Mouse (Mus musculus) kidney, postnatal 0 days (tissue): ENCODE results near the gene Kifc1. TPM values are rescaled to one million over a fixed set of nuclear protein-coding genes. Genes with fewer than 3 reads are reported as not detected.
A peak's percentile ranks its signal among the peaks of the same experiment; 100 is the strongest.
"Not testable (repeated sequence)": the region's sequence is repeated elsewhere in the genome, so short reads cannot be mapped to it uniquely, and the experiment has no call there.

Experiments used
- ATAC-seq: fragments of 200-750 bp; cut with Nextera tagmentation; replicated peaks from 2 replicates; pipeline ENCODE4 v1.8.0; 2017; ENCODE audit warnings: low read depth, moderate number of reproducible peaks, moderate TSS enrichment, moderate library complexity; ENCODE audit not compliant: low FRiP score
- DNase-seq: peaks from one replicate; pipeline ENCODE4 v3.0.0-alpha.2; 2016; ENCODE audit warnings: low spot score
- H3K27ac ChIP-seq: fragments of 300-500 bp; sonication (generic); 2 replicates; pipeline ENCODE4 v1.5.1; 2014; ENCODE audit warnings: mild to moderate bottlenecking
- H3K27me3 ChIP-seq: fragments of 300-500 bp; sonication (generic); 2 replicates; pipeline ENCODE4 v1.6.1; 2014; ENCODE audit warnings: low read length, mixed read lengths; ENCODE audit not compliant: insufficient read depth
- H3K36me3 ChIP-seq: fragments of 300-500 bp; sonication (generic); 2 replicates; pipeline ENCODE4 v1.6.1; 2014; ENCODE audit warnings: low read length, mixed read lengths; ENCODE audit not compliant: insufficient read depth
- H3K4me1 ChIP-seq: fragments of 300-500 bp; sonication (generic); replicated peaks from 2 replicates; pipeline ENCODE4 v1.6.1; 2014; ENCODE audit warnings: antibody characterized with exemption, low read length, mixed read lengths; ENCODE audit not compliant: insufficient read depth
- H3K4me2 ChIP-seq: fragments of 300-500 bp; sonication (generic); 2 replicates; pipeline ENCODE4 v1.6.1; 2014; ENCODE audit warnings: mild to moderate bottlenecking, low read length, moderate library complexity, mixed read lengths
- H3K4me3 ChIP-seq: fragments of 300-500 bp; sonication (generic); replicated peaks from 2 replicates; pipeline ENCODE4 v1.5.1; 2014; ENCODE audit warnings: low read depth, low read length
- H3K9ac ChIP-seq: fragments of 300-500 bp; sonication (generic); 2 replicates; pipeline ENCODE4 v1.6.1; 2014; ENCODE audit warnings: low read depth, low read length
- H3K9me3 ChIP-seq: fragments of 300-500 bp; sonication (generic); replicated peaks from 2 replicates; pipeline ENCODE4 v1.6.1; 2016; ENCODE audit warnings: low read length, inconsistent platforms, mixed read lengths
- CTCF ChIP-seq: IDR thresholded peaks from 2 replicates; pipeline ENCODE4 v1.5.1; 2016; ENCODE audit warnings: antibody characterized with exemption, low read depth, mild to moderate bottlenecking, moderate library complexity
- WGBS: fragments of 180-500 bp; shearing (Covaris S2); extraction: QIAGEN DNeasy Blood & Tissue Kit; methylation state at CpG from one replicate; pipeline ENCODE4 v1.1.7; 2014; 5-methylcytosine and 5-hydroxymethylcytosine counted together
- polyA plus RNA-seq: library from polyadenylated mRNA; unstranded; fragments of >200 nt; fragmentation: Nextera tagmentation; extraction: Ambion mirVana; gene quantifications from 2 replicates; pipeline ENCODE4 v1.2.1, GENCODE M21; 2015

Gene Kifc1
- polyA plus RNA-seq, 1 experiment from 2014 or later = 3.4 TPM

DNA sequence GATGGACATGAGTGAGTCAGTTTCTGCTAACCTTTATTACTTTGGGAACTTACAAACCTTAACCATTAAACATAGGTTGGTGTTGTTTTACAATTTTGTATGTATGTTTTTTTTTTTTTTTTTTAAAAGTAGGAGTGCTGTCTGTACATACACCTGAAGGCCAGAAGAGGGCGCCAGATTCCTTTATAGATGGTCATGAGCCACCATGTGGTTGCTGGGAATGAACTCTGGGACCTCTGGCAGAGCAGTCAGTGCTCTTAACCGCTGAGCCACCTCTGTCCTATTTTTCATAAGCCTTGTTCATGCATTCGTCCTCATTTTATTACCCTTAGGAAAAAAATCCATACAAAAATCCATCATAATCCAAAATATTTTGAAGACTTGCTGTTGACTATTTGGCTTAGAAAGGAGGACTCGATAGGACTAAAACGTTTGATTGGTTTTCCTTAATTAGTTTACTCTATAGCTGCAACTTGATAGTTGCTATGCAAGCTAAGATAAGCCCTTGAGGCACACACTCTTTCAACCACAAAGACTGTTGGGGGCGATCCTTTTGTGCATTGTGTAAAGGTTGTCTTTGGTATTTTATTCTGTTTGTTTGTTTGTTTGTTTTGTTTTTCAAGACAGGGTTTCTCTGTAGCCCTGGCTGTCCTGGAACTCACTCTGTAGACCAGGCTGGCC lies 6.8 kb upstream of the Kifc1 start:
- no peak overlapping the region for H3K4me2 ChIP-seq
- no peak overlapping the region for H3K27ac ChIP-seq
- no peaks in the 10 kb centered on the region for H3K27me3 ChIP-seq
- no peaks in the 10 kb centered on the region for H3K36me3 ChIP-seq
- H3K9ac ChIP-seq = no peak overlapping the region
- no peaks in the 10 kb centered on the region for H3K9me3 ChIP-seq
- DNase-seq (peak; percentile 85), ATAC-seq (no peak; the same call in 1 of the 2 replicates)
- H3K4me3 ChIP-seq = no peak overlapping the region
- peak; percentile 89 for TF ChIP-seq CTCF
- no peaks in the 10 kb centered on the region for H3K4me1 ChIP-seq
- 46% methylated on average over 6 of the region's 6 CpGs for WGBS

- H3K27ac ChIP-seq, H3K4me2 ChIP-seq, H3K27me3 ChIP-seq, DNase-seq, H3K36me3 ChIP-seq, H3K9ac ChIP-seq, H3K4me3 ChIP-seq, H3K9me3 ChIP-seq, H3K4me1 ChIP-seq, ATAC-seq: not testable (repeated sequence)
- WGBS = 69% methylated on average over 4 of the region's 4 CpGs
These were observed 2.5 kb upstream of the Kifc1 start for GRCm38 (mm10) chr17:33893011-33893410.

DNA sequence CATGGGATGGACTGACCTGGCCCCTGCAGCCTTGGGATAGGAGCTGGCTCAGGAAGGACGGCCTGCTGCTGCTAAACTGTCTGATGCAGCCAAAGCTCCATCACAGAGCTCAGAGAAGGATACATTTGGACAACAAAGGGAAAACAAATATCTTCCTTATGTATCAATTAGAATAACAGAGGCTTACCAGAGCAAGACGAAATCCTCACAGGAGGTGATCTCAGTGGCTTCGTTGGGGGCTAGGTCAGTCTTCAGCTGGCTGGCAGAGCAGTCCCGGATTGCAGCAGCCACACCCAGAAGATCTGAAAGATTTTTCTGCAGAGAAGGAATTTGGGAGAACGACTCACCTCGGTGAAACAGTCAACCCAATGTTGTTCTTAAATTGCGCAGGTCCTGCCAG lies 2.0 kb upstream of the Kifc1 start:
- WGBS = 25% methylated on average over 7 of the region's 7 CpGs
- no peaks in the 10 kb centered on the region for H3K36me3 ChIP-seq
- H3K4me1 ChIP-seq = no peaks in the 10 kb centered on the region
- no peak for TF ChIP-seq CTCF
- DNase-seq (no peak), ATAC-seq (no peak)
- H3K4me2 ChIP-seq = no peak overlapping the region
- no peaks in the 10 kb centered on the region for H3K9me3 ChIP-seq
- H3K27me3 ChIP-seq = no peaks in the 10 kb centered on the region
- no peak overlapping the region for H3K27ac ChIP-seq
- no peak overlapping the region for H3K9ac ChIP-seq
- H3K4me3 ChIP-seq = no peak overlapping the region

- not testable (repeated sequence) for ATAC-seq, H3K36me3 ChIP-seq, H3K4me1 ChIP-seq, H3K4me3 ChIP-seq, H3K27me3 ChIP-seq, DNase-seq, H3K9me3 ChIP-seq, H3K27ac ChIP-seq, H3K9ac ChIP-seq, H3K4me2 ChIP-seq
- WGBS = 70% methylated on average over 6 of the region's 6 CpGs
- TF ChIP-seq CTCF = peak; percentile 37; the same call in 1 of the 2 replicates
These were observed 1.4 kb upstream of the Kifc1 start for GRCm38 (mm10) chr17:33891892-33892291.

DNA sequence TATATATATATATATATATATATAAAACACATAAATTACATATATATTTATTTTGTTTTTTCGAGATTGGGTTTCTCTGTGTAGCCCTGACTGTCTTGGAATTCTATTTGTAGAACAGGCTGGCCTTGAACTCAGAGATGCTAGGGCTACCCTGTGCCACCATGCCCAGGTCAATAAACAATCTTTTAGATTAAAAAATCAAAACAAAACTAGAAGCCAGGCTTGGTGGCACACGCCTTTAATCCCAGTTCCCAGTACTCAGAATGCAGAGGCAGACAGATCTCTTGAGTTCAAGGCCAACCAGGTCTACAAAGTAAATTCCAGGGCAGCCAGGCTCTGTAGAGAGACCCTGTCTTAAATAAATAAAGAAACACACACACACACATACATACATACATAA lies 896 bp upstream of the Kifc1 start:
- H3K27ac ChIP-seq = no peak overlapping the region
- H3K27me3 ChIP-seq = no peaks in the 10 kb centered on the region
- H3K36me3 ChIP-seq = no peaks in the 10 kb centered on the region
- no peak overlapping the region for H3K4me3 ChIP-seq
- DNase-seq (no peak), ATAC-seq (no peak)
- TF ChIP-seq CTCF = no peak
- no peak overlapping the region for H3K4me2 ChIP-seq
- WGBS = 70% methylated on average over 2 of the region's 2 CpGs
- H3K9me3 ChIP-seq = no peaks in the 10 kb centered on the region
- H3K4me1 ChIP-seq = no peaks in the 10 kb centered on the region
- no peak overlapping the region for H3K9ac ChIP-seq

DNA sequence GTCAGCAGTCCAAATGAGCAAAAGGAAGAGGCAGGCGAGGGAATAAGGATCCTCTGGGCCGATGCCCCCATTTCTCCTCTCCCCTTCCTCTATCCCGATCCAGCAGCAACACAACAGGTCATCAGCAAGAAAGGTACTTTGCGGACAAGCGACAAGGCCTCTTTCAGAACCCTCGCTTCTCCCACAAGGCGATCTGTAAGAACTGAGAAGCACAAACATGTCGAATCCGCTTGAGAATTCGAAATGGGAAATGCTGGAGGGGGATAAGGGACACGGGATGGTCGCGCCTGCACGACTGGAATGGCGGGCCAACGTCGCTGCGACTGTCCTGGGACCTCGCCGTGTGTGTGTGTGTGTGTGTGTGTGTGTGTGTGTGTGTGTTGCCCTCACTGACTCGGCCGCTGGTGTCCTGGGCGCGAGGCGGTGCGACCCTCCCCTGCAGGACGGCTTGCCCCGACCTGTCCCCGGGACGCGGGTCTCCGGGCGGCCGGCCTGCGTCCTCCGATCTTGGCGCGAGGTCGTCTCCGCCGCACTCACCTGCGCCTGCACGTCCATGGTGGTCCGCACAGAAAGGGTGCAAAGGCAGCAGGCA lies 424 bp downstream of the Kifc1 start:
- peak overlapping the region; percentile 53 for H3K9ac ChIP-seq
- H3K36me3 ChIP-seq, ATAC-seq, H3K27ac ChIP-seq, H3K4me1 ChIP-seq, DNase-seq, H3K27me3 ChIP-seq, H3K9me3 ChIP-seq: not testable (repeated sequence)
- peak overlapping the region; percentile 66 for H3K4me2 ChIP-seq
- peak overlapping the region; percentile 62 for H3K4me3 ChIP-seq
- WGBS = under 1% methylated on average over 38 of the region's 44 CpGs

GRCm38 (mm10) chr17:33888230-33888629 lies 2.2 kb downstream of the Kifc1 start:
- not testable (repeated sequence) for H3K4me3 ChIP-seq, H3K9ac ChIP-seq, DNase-seq, H3K4me1 ChIP-seq, H3K27me3 ChIP-seq, H3K36me3 ChIP-seq, H3K9me3 ChIP-seq, ATAC-seq, H3K27ac ChIP-seq
- H3K4me2 ChIP-seq = 0 out of 2 replicates have a peak overlapping the region, but pooled peaks have one; percentile 7

- not testable (repeated sequence) for H3K9ac ChIP-seq, H3K4me2 ChIP-seq, H3K27ac ChIP-seq, H3K9me3 ChIP-seq, H3K4me3 ChIP-seq, H3K27me3 ChIP-seq, DNase-seq, H3K4me1 ChIP-seq, ATAC-seq, H3K36me3 ChIP-seq
- WGBS = 53% methylated on average over 2 of the region's 2 CpGs
These were observed 2.7 kb downstream of the Kifc1 start for GRCm38 (mm10) chr17:33887802-33888201.

DNA sequence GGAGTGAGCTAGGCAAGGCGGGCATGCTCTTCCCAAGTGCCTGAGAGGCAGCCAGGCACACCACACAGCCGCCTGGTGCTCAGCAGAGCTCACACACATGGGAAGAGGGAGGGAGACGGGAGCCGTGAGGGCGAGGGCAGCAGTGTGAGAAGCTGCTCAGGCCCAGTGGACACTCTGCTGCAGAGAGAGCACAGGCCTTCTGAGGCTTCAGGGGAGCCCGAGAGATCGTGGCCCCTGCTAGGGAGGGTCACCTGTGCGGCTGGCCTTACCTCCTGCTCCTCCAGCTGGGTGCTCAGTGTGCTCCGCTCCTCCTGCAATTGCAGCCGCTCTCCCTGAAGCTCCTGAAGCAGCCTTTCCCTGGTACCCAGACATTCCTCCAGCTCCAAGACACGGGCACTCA lies 6.1 kb downstream of the Kifc1 start:
- 89% methylated on average over 10 of the region's 11 CpGs for WGBS
- not testable (repeated sequence) for DNase-seq

More for the DNA sequence above, 6.1 kb downstream of the Kifc1 start:
- not testable (repeated sequence) for H3K4me3 ChIP-seq, ATAC-seq, H3K9me3 ChIP-seq, H3K4me1 ChIP-seq, H3K9ac ChIP-seq, H3K36me3 ChIP-seq, H3K4me2 ChIP-seq, H3K27ac ChIP-seq, H3K27me3 ChIP-seq
